Comparison of ENCODE assay signal across 1 mouse cellular context in the genomic region with DNA sequence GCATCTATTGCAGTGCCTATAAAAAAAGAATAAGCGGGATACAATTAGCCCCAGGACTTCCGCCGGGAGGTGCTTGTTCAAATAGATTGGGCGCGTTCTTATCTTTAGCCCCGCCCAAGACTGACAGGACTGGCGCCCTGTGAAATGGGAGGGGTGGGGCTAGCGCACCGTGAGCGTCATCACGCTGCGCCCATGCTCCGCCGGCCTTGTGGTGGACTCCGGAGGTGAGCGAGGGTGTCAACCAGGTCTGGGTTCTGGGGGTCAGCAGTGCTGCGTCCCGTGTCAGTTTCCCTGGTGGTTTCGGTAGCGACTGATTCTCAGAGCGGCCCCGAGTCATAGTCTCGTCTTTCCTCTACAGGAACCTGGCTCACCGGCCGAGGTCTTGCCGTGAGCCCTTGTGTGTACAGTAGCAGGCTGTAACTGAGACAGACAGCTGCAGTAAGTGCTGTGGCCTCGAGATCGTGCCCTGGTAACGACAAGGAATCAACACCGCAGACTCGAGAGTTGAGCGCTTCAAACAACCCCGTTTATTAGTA.
TF ChIP-seq lines count a peak whose summit lies in the region.

Mrps17 (plus strand) TSS at position 172 of the 536 bp plus-strand sequence.

TF ChIP-seq in CH12.LX, 34 proteins besides CTCF, POLR2A, EP300 and RAD21 (continued from another document):
- TF ChIP-seq E2F4 (IDR thresholded peaks at IDR 0.05; ENCODE audit: insufficient replicate concordance, low read depth, low read length) (peak; percentile 75; the same call in 1 of the 2 replicates), MAX (IDR thresholded peaks at IDR 0.05; ENCODE audit: low read length) (peak; percentile 82; the same call in 1 of the 2 replicates), PAX5 (IDR thresholded peaks at IDR 0.05; ENCODE audit: low read length) (no peak), USF2 (conservative IDR thresholded peaks at IDR 0.05; ENCODE audit: low read depth, low read length) (no peak), TBP (conservative IDR thresholded peaks at IDR 0.05; ENCODE audit: low read depth, low read length) (peak; percentile 81; the same call in 1 of the 2 replicates), UBTF (IDR thresholded peaks at IDR 0.05; ENCODE audit: low read depth, low read length) (no peak), MAZ (IDR thresholded peaks at IDR 0.05; ENCODE audit: low read depth, low read length) (no peak), CHD2 (IDR thresholded peaks at IDR 0.05; ENCODE audit: low read length) (peak; percentile 71), ZKSCAN1 (IDR thresholded peaks at IDR 0.05; ENCODE audit: borderline replicate concordance, low read depth, low read length) (no peak), CHD1 (IDR thresholded peaks at IDR 0.05; ENCODE audit: low read depth, low read length) (no peak), MYC (IDR thresholded peaks at IDR 0.05; ENCODE audit: low read depth, low read length) (peak; percentile 82; the same call in 1 of the 2 replicates), ETS1 (conservative IDR thresholded peaks at IDR 0.05; ENCODE audit: low read depth, low read length) (no peak), SIN3A (IDR thresholded peaks at IDR 0.05; ENCODE audit: low read length) (peak; percentile 95), RCOR1 (conservative IDR thresholded peaks at IDR 0.05; ENCODE audit: low read depth, low read length) (no peak), TCF12 (IDR thresholded peaks at IDR 0.05; ENCODE audit: low read depth, low read length) (peak; percentile 41; the same call in 1 of the 2 replicates), ZMIZ1 (IDR thresholded peaks at IDR 0.05; ENCODE audit: low read depth, low read length) (no peak), MXI1 (IDR thresholded peaks at IDR 0.05; ENCODE audit: low read depth, low read length) (peak; percentile 93), KAT2A (IDR thresholded peaks at IDR 0.05; ENCODE audit: insufficient replicate concordance, low read length) (peak; percentile 58; the same call in 1 of the 2 replicates)
